Mouse (Mus musculus) stomach, postnatal 0 days (tissue): ENCODE data around the gene Son.

ENCODE experiments used
- CTCF ChIP-seq: IDR thresholded peaks from 2 replicates; pipeline ENCODE4 v1.5.1; 2016; ENCODE audit warnings: antibody characterized with exemption, low read depth, mild to moderate bottlenecking, moderate library complexity
- EP300 ChIP-seq: optimal IDR thresholded peaks from 2 replicates; pipeline ENCODE3; 2016; ENCODE audit warnings: antibody characterized with exemption

DNA sequence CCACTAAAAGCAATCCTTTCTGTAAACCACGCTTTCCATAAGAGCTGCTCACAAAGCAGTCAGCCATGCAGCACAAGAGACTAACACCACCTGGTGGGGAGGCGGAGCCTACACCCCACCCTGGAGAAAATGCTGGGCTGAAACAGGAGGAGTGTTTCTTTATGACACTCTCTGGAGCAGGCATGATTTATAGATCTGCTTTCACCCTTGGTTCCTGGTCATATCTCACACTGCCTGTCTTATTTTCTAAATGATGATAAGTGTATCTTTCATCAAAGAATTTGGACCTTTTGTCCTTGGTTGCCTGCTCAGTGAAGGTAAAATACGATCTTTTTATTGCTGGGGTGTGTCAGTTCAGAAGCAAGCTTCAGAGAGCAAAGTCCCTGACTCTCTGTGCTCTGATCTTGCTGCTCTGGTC lies 55.5 kb downstream of the Son start:
- peak; percentile 54 for TF ChIP-seq CTCF
- TF ChIP-seq EP300: no peak
